Mouse (Mus musculus) liver, embryonic 14.5 days (tissue): ENCODE measurements around the gene Mtus2.

Experiments
- CTCF ChIP-seq: IDR thresholded peaks from 2 replicates; pipeline ENCODE4 v1.5.1; 2016; ENCODE audit warnings: antibody characterized with exemption, low read depth, control low read depth
- EP300 ChIP-seq: IDR thresholded peaks from 2 replicates; pipeline ENCODE4 v1.6.1; 2016; ENCODE audit warnings: antibody characterized with exemption, low read depth

DNA sequence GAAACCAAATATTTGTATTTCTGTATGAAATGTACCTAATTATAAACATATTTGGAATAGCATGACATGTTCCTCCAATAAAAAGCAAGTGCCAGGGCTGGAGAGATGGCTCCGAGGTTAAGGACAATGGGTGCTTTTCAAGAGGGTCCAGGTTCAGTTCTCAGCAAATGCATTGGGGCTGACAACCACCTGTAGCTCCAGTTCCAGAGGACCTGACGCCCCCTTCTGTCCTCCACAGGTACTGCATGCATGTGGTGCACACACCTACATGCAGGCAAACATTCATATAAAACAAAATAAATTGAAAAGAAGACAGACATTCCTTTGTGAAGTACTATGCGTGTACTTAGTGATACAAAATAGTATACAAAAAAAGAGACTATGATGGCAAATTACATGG lies 102.2 kb downstream of the Mtus2 start:
- TF ChIP-seq CTCF: no peak
- TF ChIP-seq EP300: no peak
